Mouse (Mus musculus) CD4-positive, CD25-positive, alpha-beta regulatory T cell, adult 9 weeks (primary cell): ENCODE results near the gene Furin. TPM values are rescaled to one million over a fixed set of nuclear protein-coding genes. Genes with fewer than 3 reads are reported as not detected.

Experiments used
- polyA plus RNA-seq: library from polyadenylated mRNA; unstranded; fragments of 100-300 nt; shearing (Covaris generic); gene quantifications from one replicate; pipeline ENCODE4 v1.2.1, GENCODE M21; 2017

Furin gene
- 3.7 TPM for polyA plus RNA-seq

GRCm38 (mm10) chr7:80405188-80405695 is at the start of gene Furin:
Gene Furin (minus strand): TSS chr7:80405436.

DNA sequence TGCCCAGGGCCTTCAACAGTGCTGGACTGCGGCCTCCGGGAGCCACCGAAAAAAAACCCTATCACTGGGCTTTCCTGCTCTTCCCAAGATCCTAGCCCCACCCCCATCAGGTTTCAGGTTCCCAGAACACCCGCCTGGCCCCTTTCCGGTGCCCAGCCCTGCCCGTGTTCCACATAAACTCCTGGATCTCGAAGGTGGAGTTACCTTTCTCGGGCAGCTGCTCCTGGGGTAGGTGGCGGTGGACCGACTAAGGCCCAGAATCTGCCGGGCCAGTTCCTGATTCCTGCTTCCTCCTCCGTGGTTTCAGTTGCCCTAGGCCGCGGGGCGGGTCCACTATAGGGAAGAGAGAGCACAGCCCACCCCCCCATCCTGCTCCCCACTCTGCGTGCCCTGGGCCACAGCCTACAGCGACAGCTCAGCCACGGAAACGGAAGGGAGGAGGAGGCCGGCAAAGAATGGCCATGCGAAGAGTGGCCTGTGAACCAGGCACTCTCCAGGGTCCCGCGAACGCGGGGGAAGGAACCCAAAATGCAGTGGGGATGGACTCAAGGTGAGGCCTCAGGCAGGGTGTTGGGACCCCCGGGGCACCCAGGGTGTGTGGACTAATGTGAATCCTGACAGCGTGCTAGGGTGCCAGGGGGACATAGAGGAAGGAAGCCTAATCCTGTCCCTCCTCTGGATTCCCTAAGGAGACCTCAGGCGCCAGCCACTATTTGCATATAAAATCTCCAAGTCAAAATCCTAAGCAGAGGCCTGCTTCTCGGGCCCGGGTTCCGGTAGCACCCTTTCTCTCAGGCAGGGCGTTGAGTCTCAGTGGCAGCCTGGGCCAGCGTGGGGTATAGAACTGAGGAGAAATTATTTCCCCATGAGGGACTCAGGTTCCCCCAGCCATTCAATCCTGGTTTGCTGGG is 17.3 kb downstream of the Furin start, which contains the start of gene Fes:
Gene Fes (minus strand): TSS at position 314 of the 911 bp plus-strand sequence.

DNA sequence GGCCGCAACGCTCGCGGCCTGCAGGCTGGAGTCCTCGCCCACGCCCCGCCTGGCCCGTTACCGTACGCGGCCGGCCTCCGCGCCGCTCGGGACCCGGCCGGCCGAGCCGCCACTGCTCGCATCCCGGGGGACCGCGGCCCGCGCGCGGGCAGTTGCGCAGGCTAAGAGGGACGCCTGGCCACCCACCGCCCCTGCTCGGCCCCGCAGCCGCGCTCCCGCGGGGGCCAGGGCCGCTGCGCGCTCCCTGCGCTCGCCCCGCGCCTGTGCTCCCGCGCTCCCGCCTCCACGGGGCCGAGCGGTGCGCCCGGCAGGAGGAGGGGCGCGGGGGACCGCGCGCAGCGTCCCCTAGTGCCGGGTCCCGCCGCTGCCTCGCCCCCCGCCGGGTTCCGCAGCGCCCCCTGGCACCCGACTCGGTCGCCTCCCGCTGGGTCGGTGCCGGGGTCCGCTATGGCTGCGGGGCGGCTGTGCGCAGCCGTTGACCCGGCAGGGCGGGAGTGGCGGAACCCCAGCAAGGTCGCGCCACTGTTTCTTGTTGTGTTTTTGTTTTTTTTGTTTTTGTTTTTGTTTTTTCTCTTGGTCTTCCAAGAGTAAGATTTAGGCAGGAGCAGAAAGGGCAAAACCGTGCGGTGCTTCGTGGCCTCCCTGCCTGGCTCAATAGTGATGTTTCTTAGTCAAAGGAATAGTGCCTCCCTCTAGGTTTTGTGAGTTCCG is 34.0 kb downstream of the Furin start, which contains the start of gene Man2a2:
Gene Man2a2 (minus strand): TSS at position 335 of the 711 bp plus-strand sequence.

DNA sequence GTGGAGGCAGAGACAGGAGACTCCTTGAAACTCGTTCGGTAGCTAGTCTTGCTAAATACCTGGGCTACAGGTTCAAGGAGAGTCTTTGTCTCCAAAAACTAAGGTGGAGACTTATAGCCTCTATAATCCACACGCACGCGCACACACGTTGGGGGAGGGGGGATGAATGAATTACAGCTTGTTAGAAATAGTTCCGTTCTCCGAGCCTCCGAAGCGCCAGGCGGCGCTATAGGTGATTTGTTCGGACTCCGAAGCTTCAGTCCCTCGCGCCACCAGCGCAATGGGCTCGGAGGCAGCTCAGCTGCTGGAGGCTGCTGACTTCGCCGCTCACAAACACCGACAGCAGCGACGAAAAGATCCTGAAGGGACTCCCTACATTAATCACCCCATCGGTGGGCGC is 62.4 kb downstream of the Furin start, which contains the start of gene Hddc3:
Gene Hddc3 (plus strand): TSS at position 247 of the 400 bp plus-strand sequence.

GRCm38 (mm10) chr7:80340793-80341192 is 64.4 kb downstream of the Furin start, which contains the start of gene Unc45a:
Gene Unc45a (minus strand): TSS chr7:80341005.

Other genes starting within 250 kb of the Furin start
- 6.1 TPM for gene Sema4b, start 218.6 kb downstream of the Furin start, polyA plus RNA-seq
- 187 TPM for gene Cib1, start 172.6 kb downstream of the Furin start, polyA plus RNA-seq
- gene Gdpgp1, start 172.6 kb downstream of the Furin start, polyA plus RNA-seq, result 13.9 TPM
- gene Ttll13, start 159.1 kb downstream of the Furin start, polyA plus RNA-seq, result 0.46 TPM
- gene Ngrn, start 144.2 kb downstream of the Furin start, polyA plus RNA-seq, result 63.3 TPM
- 54.3 TPM for gene Vps33b, start 135.8 kb downstream of the Furin start, polyA plus RNA-seq
- gene Prc1, start 111.0 kb downstream of the Furin start, polyA plus RNA-seq, result 11.8 TPM
- gene Rccd1, start 81.0 kb downstream of the Furin start, polyA plus RNA-seq, result 32.3 TPM
- gene Unc45a, start 64.4 kb downstream of the Furin start, polyA plus RNA-seq, result 93.4 TPM
- 13.1 TPM for gene Hddc3, start 62.3 kb downstream of the Furin start, polyA plus RNA-seq
- gene Man2a2, start 34.1 kb downstream of the Furin start, polyA plus RNA-seq, result 12.3 TPM
- 2.1 TPM for gene Fes, start 17.5 kb downstream of the Furin start, polyA plus RNA-seq
- gene Blm, start 129.7 kb upstream of the Furin start, polyA plus RNA-seq, result 9.9 TPM